Mouse (Mus musculus) intestine, postnatal 0 days (tissue): ENCODE measurements around the gene Esrrg. TPM values are rescaled to one million over a fixed set of nuclear protein-coding genes. Genes with fewer than 3 reads are reported as not detected.

Experiments
- ATAC-seq: fragments of 200-750 bp; cut with Nextera tagmentation; 2 replicates; pipeline ENCODE4 v1.8.0; 2017; ENCODE audit warnings: mild to moderate bottlenecking, moderate TSS enrichment, moderate library complexity
- H3K27ac ChIP-seq: fragments of 300-500 bp; sonication (generic); 2 replicates; pipeline ENCODE4 v1.5.1; 2014; ENCODE audit warnings: mild to moderate bottlenecking, low read depth, low read length, moderate library complexity
- H3K27me3 ChIP-seq: fragments of 300-500 bp; sonication (generic); replicated peaks from 2 replicates; pipeline ENCODE4 v1.6.1; 2014; ENCODE audit warnings: low read length, mixed read lengths; ENCODE audit not compliant: control insufficient read depth, insufficient read depth
- H3K36me3 ChIP-seq: fragments of 300-500 bp; sonication (generic); 2 replicates; pipeline ENCODE4 v1.6.1; 2014; ENCODE audit warnings: mild to moderate bottlenecking, moderate library complexity; ENCODE audit not compliant: control insufficient read depth, insufficient read depth
- H3K4me1 ChIP-seq: fragments of 300-500 bp; sonication (generic); replicated peaks from 2 replicates; pipeline ENCODE4 v1.6.1; 2014; ENCODE audit warnings: antibody characterized with exemption, low read length, mixed read lengths; ENCODE audit not compliant: control insufficient read depth, insufficient read depth
- H3K4me2 ChIP-seq: fragments of 300-500 bp; sonication (generic); replicated peaks from 2 replicates; pipeline ENCODE4 v1.6.1; 2014; ENCODE audit warnings: low read depth, mild to moderate bottlenecking, moderate library complexity
- H3K4me3 ChIP-seq: fragments of 300-500 bp; sonication (generic); 2 replicates; pipeline ENCODE4 v1.5.1; 2014; ENCODE audit warnings: low read depth, low read length
- H3K9ac ChIP-seq: fragments of 300-500 bp; sonication (generic); 2 replicates; pipeline ENCODE4 v1.6.1; 2014; ENCODE audit warnings: mild to moderate bottlenecking, low read depth, low read length
- H3K9me3 ChIP-seq: fragments of 300-500 bp; sonication (generic); 2 replicates; pipeline ENCODE4 v1.6.1; 2016; ENCODE audit warnings: mixed run types; ENCODE audit not compliant: control insufficient read depth
- CTCF ChIP-seq: sonication (generic); IDR thresholded peaks from 2 replicates; pipeline ENCODE4 v1.5.1; 2016; ENCODE audit warnings: low read depth, mild to moderate bottlenecking, control low read depth, antibody characterized with exemption, moderate library complexity
- WGBS: fragments of 180-500 bp; shearing (Covaris S2); extraction: QIAGEN DNeasy Blood & Tissue Kit; methylation state at CpG from one replicate; pipeline ENCODE4 v1.1.7; 2014; 5-methylcytosine and 5-hydroxymethylcytosine counted together
- polyA plus RNA-seq: library from polyadenylated mRNA; unstranded; fragments of >200 nt; fragmentation: Nextera tagmentation; extraction: Ambion mirVana; gene quantifications from 2 replicates; pipeline ENCODE4 v1.2.1, GENCODE M21; 2015

Gene Esrrg
- polyA plus RNA-seq, 1 experiment from 2014 or later: 1.2 TPM

GRCm38 (mm10) chr1:187710434-187710948, 101.9 kb downstream of the Esrrg start:
- Histone ChIP-seq H3K4me2 (no peak overlapping the region), H3K4me3 (no peak overlapping the region), H3K4me1 (no peaks in the 10 kb centered on the region), H3K9ac (no peak overlapping the region), H3K36me3 (no peaks in the 10 kb centered on the region), H3K27ac (no peak overlapping the region), H3K9me3 (no peaks in the 10 kb centered on the region), H3K27me3 (no peaks in the 10 kb centered on the region)
- no peak for TF ChIP-seq CTCF
- no peak for ATAC-seq
- 93% methylated on average over 8 of the region's 8 CpGs for WGBS

- H3K27me3 ChIP-seq: no peaks in the 10 kb centered on the region
- no peak overlapping the region for H3K4me2 ChIP-seq
- no peaks in the 10 kb centered on the region for H3K9me3 ChIP-seq
- no peaks in the 10 kb centered on the region for H3K36me3 ChIP-seq
- no peak overlapping the region for H3K9ac ChIP-seq
- no peak overlapping the region for H3K4me3 ChIP-seq
- H3K4me1 ChIP-seq: no peaks in the 10 kb centered on the region
- H3K27ac ChIP-seq: no peak overlapping the region
- 86% methylated on average over 3 of the region's 3 CpGs for WGBS
- no peak for TF ChIP-seq CTCF
- no peak for ATAC-seq
Measured at GRCm38 (mm10) chr1:187721035-187721434, 112.4 kb downstream of the Esrrg start.

- no peaks in the 10 kb centered on the region for H3K4me1 ChIP-seq
- H3K27ac ChIP-seq: no peak overlapping the region
- H3K9me3 ChIP-seq: no peaks in the 10 kb centered on the region
- no peaks in the 10 kb centered on the region for H3K36me3 ChIP-seq
- TF ChIP-seq CTCF: no peak
- H3K27me3 ChIP-seq: no peaks in the 10 kb centered on the region
- no peak for ATAC-seq
- no peak overlapping the region for H3K4me3 ChIP-seq
- H3K4me2 ChIP-seq: no peak overlapping the region
- H3K9ac ChIP-seq: no peak overlapping the region
- WGBS: 63% methylated on average over 9 of the region's 9 CpGs
Measured at GRCm38 (mm10) chr1:187722016-187722415, 113.4 kb downstream of the Esrrg start.

- H3K4me1 ChIP-seq: no peaks in the 10 kb centered on the region
- no peak overlapping the region for H3K9ac ChIP-seq
- H3K9me3 ChIP-seq: no peaks in the 10 kb centered on the region
- H3K27ac ChIP-seq: no peak overlapping the region
- H3K27me3 ChIP-seq: no peaks in the 10 kb centered on the region
- no peak overlapping the region for H3K4me3 ChIP-seq
- WGBS: 56% methylated on average over 1 of the region's 1 CpGs
- no peak for TF ChIP-seq CTCF
- H3K36me3 ChIP-seq: no peaks in the 10 kb centered on the region
- H3K4me2 ChIP-seq: no peak overlapping the region
- no peak for ATAC-seq
Measured at GRCm38 (mm10) chr1:187724651-187725050, 116.1 kb downstream of the Esrrg start.

GRCm38 (mm10) chr1:187725351-187725750, 116.8 kb downstream of the Esrrg start:
- Histone ChIP-seq H3K4me2 (no peak overlapping the region), H3K4me3 (no peak overlapping the region), H3K4me1 (no peaks in the 10 kb centered on the region), H3K27ac (no peak overlapping the region), H3K27me3 (no peaks in the 10 kb centered on the region), H3K9ac (no peak overlapping the region), H3K9me3 (no peaks in the 10 kb centered on the region), H3K36me3 (no peaks in the 10 kb centered on the region)
- TF ChIP-seq CTCF: no peak
- WGBS: 62% methylated on average over 1 of the region's 1 CpGs
- ATAC-seq: no peak

- Histone ChIP-seq H3K36me3 (no peaks in the 10 kb centered on the region), H3K9ac (no peak overlapping the region), H3K27ac (no peak overlapping the region), H3K4me1 (no peaks in the 10 kb centered on the region), H3K27me3 (no peaks in the 10 kb centered on the region), H3K4me3 (no peak overlapping the region), H3K4me2 (no peak overlapping the region), H3K9me3 (no peaks in the 10 kb centered on the region)
- 50% methylated on average over 4 of the region's 4 CpGs for WGBS
- ATAC-seq: no peak
- no peak for TF ChIP-seq CTCF
Measured at GRCm38 (mm10) chr1:187731171-187731570, 122.6 kb downstream of the Esrrg start.

GRCm38 (mm10) chr1:187736507-187736906, 127.9 kb downstream of the Esrrg start:
- H3K9me3 ChIP-seq: no peaks in the 10 kb centered on the region
- no peak for TF ChIP-seq CTCF
- H3K36me3 ChIP-seq: no peaks in the 10 kb centered on the region
- H3K27ac ChIP-seq: no peak overlapping the region
- H3K9ac ChIP-seq: no peak overlapping the region
- no peaks in the 10 kb centered on the region for H3K4me1 ChIP-seq
- ATAC-seq: no peak
- no peak overlapping the region for H3K4me3 ChIP-seq
- H3K4me2 ChIP-seq: no peak overlapping the region
- WGBS: 64% methylated on average over 14 of the region's 14 CpGs
- no peaks in the 10 kb centered on the region for H3K27me3 ChIP-seq
